Mouse (Mus musculus) bone marrow, adult 2 months (tissue): ENCODE measurements at regions not wholly inside any gene's neighbourhood (a gene's known extent, or its start where the extent isn't known, plus 50 kb on each side); places are given as distances from the start of the nearest gene placed in this dataset.

Experiments
- CTCF ChIP-seq: fragments of 200-500 bp; IDR thresholded peaks from 2 replicates; pipeline ENCODE4 v1.5.1; 2011; ENCODE audit warnings: low read length, control low read depth; ENCODE audit not compliant: control insufficient read depth, insufficient read depth
- POLR2A ChIP-seq: fragments of 200-500 bp; IDR thresholded peaks from 2 replicates; pipeline ENCODE4 v1.6.1; 2011; ENCODE audit warnings: low read depth, mild to moderate bottlenecking, control low read depth, low read length, borderline replicate concordance; ENCODE audit not compliant: control insufficient read depth

DNA sequence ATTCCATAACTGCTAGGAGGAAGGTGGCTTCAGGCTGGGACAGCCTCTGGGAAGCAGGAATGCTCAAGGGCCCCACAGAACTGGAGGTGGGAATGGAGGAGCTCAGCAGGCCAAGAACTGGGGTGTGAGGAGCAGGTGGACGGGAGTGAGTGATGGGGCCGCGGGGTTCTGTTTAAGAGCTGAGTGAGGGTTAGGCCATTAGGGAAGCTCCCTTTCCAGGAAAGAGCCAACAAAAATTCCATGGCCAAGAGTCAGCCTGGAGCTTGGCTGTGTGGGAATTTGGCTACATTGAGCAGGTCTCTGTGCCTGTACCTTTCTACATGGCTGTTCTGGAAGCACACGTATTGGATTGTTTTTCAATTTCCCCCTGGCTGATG lies 139.4 kb upstream of the Ddhd1 start:
- TF ChIP-seq CTCF (no peak), POLR2A (no peak)
